ENCODE assay signal across 17 mouse cellular contexts in genomic region chr7:96026781-96027418, GRCm38 (mm10).
"Had no signal": no experiment of that assay in that cellular context is flagged by ENCODE, and none has a peak within 500 bp of the region (broad histone marks: within the 10 kb centered on the region; RNA-seq: fewer than 3 reads in every experiment).

No protein-coding gene starts in this region.

- H3K4me2 ChIP-seq: liver, embryonic 11.5 days; liver, embryonic 13.5 days; liver, embryonic 15.5 days; midbrain, embryonic 11.5 days; midbrain, embryonic 13.5 days; midbrain, embryonic 15.5 days; neural tube, embryonic 12.5 days; stomach, embryonic 15.5 days had no signal

- H3K4me1 ChIP-seq: liver, embryonic 13.5 days; liver, embryonic 15.5 days; megakaryocyte, embryonic 14.5 days; midbrain, embryonic 13.5 days; midbrain, embryonic 15.5 days; neural tube, embryonic 12.5 days; stomach, embryonic 15.5 days had no signal

- H3K9me3 ChIP-seq: liver, embryonic 13.5 days; liver, embryonic 15.5 days; midbrain, embryonic 15.5 days; neural tube, embryonic 12.5 days; stomach, embryonic 15.5 days had no signal

- H3K27me3 ChIP-seq: liver, embryonic 13.5 days; liver, embryonic 15.5 days; megakaryocyte, embryonic 14.5 days; midbrain, embryonic 13.5 days; midbrain, embryonic 15.5 days; neural tube, embryonic 12.5 days; stomach, embryonic 15.5 days had no signal

- ATAC-seq: liver, postnatal 0 days; midbrain, embryonic 13.5 days; midbrain, embryonic 15.5 days had no signal

- H3K27ac ChIP-seq: liver, embryonic 13.5 days; liver, embryonic 15.5 days; macrophage; midbrain, embryonic 13.5 days; midbrain, embryonic 15.5 days; neural tube, embryonic 12.5 days; stomach, embryonic 15.5 days; stomach, postnatal 0 days had no signal

- H3K36me3 ChIP-seq: liver, embryonic 13.5 days; liver, embryonic 15.5 days; midbrain, embryonic 13.5 days; midbrain, embryonic 15.5 days; neural tube, embryonic 12.5 days; stomach, embryonic 15.5 days had no signal

- H3K9ac ChIP-seq: liver, embryonic 13.5 days; liver, embryonic 15.5 days; liver, postnatal 0 days; midbrain, embryonic 13.5 days; midbrain, embryonic 15.5 days; neural tube, embryonic 12.5 days; stomach, embryonic 15.5 days had no signal

- DNase-seq: liver; liver, embryonic 13.5 days; liver, postnatal 0 days; right cerebral cortex, postnatal 14 days; thymus, adult 2 months; thymus, postnatal 25 days; thymus, postnatal 4 days had no signal

- H3K4me3 ChIP-seq: liver, embryonic 13.5 days; liver, embryonic 15.5 days; megakaryocyte, embryonic 14.5 days; midbrain, embryonic 13.5 days; midbrain, embryonic 15.5 days; neural tube, embryonic 12.5 days; stomach, embryonic 15.5 days had no signal
